Mouse (Mus musculus) ES-E14 (cell line): Measurements from ENCODE around the gene Azgp1. TPM values are rescaled to one million over a fixed set of nuclear protein-coding genes. Genes with fewer than 3 reads are reported as not detected.
"Not testable (repeated sequence)": the region's sequence is repeated elsewhere in the genome, so short reads cannot be mapped to it uniquely, and the experiment has no call there.

Experiments used
- DNase-seq: peaks from one replicate; pipeline ENCODE4 v3.0.0-alpha.2; 2013; ENCODE audit warnings: low read depth, low spot score
- H3K27ac ChIP-seq: 2 replicates; pipeline ENCODE4 v1.5.1; 2012; ENCODE audit warnings: low read depth, mild to moderate bottlenecking, low read length, moderate library complexity, mixed read lengths; ENCODE audit not compliant: poor library complexity, insufficient read depth, severe bottlenecking
- H3K36me3 ChIP-seq: 2 replicates; pipeline ENCODE4 v1.6.1; 2012; ENCODE audit warnings: mild to moderate bottlenecking, low read length, moderate library complexity, mixed read lengths; ENCODE audit not compliant: control insufficient read depth, poor library complexity, insufficient read depth, severe bottlenecking
- H3K4me1 ChIP-seq, 2 experiments: fragments of 150-350 bp in 1 of 2; sonication (generic) in 1 of 2; 2 replicates each; pipeline ENCODE4 v1.6.1; 2012; ENCODE audit warnings: low read length in 2 of 2, mild to moderate bottlenecking in 1 of 2, mixed read lengths in 1 of 2; ENCODE audit not compliant: control insufficient read depth in 2 of 2, insufficient read depth in 2 of 2, poor library complexity in 1 of 2
- H3K4me3 ChIP-seq, 2 experiments: fragments of 150-350 bp in 1 of 2; sonication (generic) in 1 of 2; 2 replicates each; pipeline ENCODE4 v1.5.1; 2012; ENCODE audit warnings: low read length in 2 of 2, low read depth in 1 of 2, mild to moderate bottlenecking in 1 of 2, mixed read lengths in 1 of 2; ENCODE audit not compliant: insufficient read depth in 1 of 2, poor library complexity in 1 of 2, severe bottlenecking in 1 of 2
- H3K9ac ChIP-seq: 2 replicates; pipeline ENCODE4 v1.6.1; 2012; ENCODE audit warnings: low read depth, mild to moderate bottlenecking, low read length, mixed read lengths; ENCODE audit not compliant: poor library complexity, insufficient read depth, severe bottlenecking
- H3K9me3 ChIP-seq: fragments of 150-350 bp; sonication (generic); 2 replicates; pipeline ENCODE4 v1.6.1; 2012; ENCODE audit warnings: low read depth, mild to moderate bottlenecking, low read length; ENCODE audit not compliant: control insufficient read depth, insufficient read depth
- CHD2 ChIP-seq: IDR thresholded peaks from 2 replicates; pipeline ENCODE4 v1.6.1; 2014; ENCODE audit warnings: mild to moderate bottlenecking, low read depth, low read length, inconsistent platforms
- HCFC1 ChIP-seq: IDR thresholded peaks from 2 replicates; pipeline ENCODE4 v1.6.1; 2012; ENCODE audit warnings: low read length, inconsistent platforms, borderline replicate concordance; ENCODE audit not compliant: insufficient read depth
- MAFK ChIP-seq: IDR thresholded peaks from 2 replicates; pipeline ENCODE4 v1.6.1; 2014; ENCODE audit warnings: mild to moderate bottlenecking, low read depth, low read length, inconsistent platforms; ENCODE audit not compliant: insufficient read depth
- ZC3H11A ChIP-seq: IDR thresholded peaks from 2 replicates; pipeline ENCODE4 v1.6.1; 2012; ENCODE audit warnings: low read depth, mild to moderate bottlenecking, inconsistent platforms, low read length, borderline replicate concordance
- ZNF384 ChIP-seq: IDR thresholded peaks from 2 replicates; pipeline ENCODE4 v1.6.1; 2012; ENCODE audit warnings: low read depth, low read length, inconsistent platforms
- in situ Hi-C, 2 experiments: fragments of 600-800 bp; cut with MboI; formaldehyde crosslinking; loops; one replicate each; pipeline ENCODE4 v1.15.1; 2025; ENCODE audit warnings: low sequenced_read_pairs in 2 of 2, inconsistent platforms in 1 of 2; ENCODE audit not compliant: unreplicated experiment in 2 of 2
- total RNA-seq: library from RNA; depleted of rRNA; stranded (reverse); fragments of 300-350 nt; gene quantifications from 2 replicates; pipeline ENCODE4 v1.2.3, GENCODE M21; 2012; rRNA removed

Azgp1 gene
- total RNA-seq, 1 experiment: not detected

- H3K9me3 ChIP-seq: no peaks in the 10 kb centered on the region
- no peaks in the 10 kb centered on the region for H3K36me3 ChIP-seq
- H3K4me3 ChIP-seq: no peak overlapping the region
- no peak overlapping the region for H3K27ac ChIP-seq
- H3K4me1 ChIP-seq: no peaks in the 10 kb centered on the region
- DNase-seq: no peak
- H3K9ac ChIP-seq: no peak overlapping the region
- in situ Hi-C loops: no loop called here
- no peak for TF ChIP-seq ZNF384
- TF ChIP-seq MAFK: no peak
- no peak for TF ChIP-seq ZC3H11A
- TF ChIP-seq CHD2: no peak
- TF ChIP-seq HCFC1: no peak
Measured at GRCm38 (mm10) chr5:138016530-138016929, 35.2 kb downstream of the Azgp1 start.

- no peaks in the 10 kb centered on the region for H3K36me3 ChIP-seq
- no peak overlapping the region for H3K9ac ChIP-seq
- in situ Hi-C loops: no loop called here
- H3K9me3 ChIP-seq: no peaks in the 10 kb centered on the region
- H3K4me3 ChIP-seq: no peak overlapping the region
- TF ChIP-seq MAFK (no peak), ZC3H11A (no peak), HCFC1 (no peak), CHD2 (no peak), ZNF384 (no peak)
- no peak overlapping the region for H3K27ac ChIP-seq
- H3K4me1 ChIP-seq: no peaks in the 10 kb centered on the region
- no peak for DNase-seq
Measured at GRCm38 (mm10) chr5:138016997-138017396, 35.7 kb downstream of the Azgp1 start.

- H3K9ac ChIP-seq, H3K9me3 ChIP-seq, H3K36me3 ChIP-seq, H3K4me1 ChIP-seq, H3K27ac ChIP-seq, H3K4me3 ChIP-seq, DNase-seq, in situ Hi-C loops: not testable (repeated sequence)
Measured at GRCm38 (mm10) chr5:138019577-138019976, 38.3 kb downstream of the Azgp1 start.

- DNase-seq, H3K4me1 ChIP-seq, H3K9ac ChIP-seq, H3K4me3 ChIP-seq, H3K36me3 ChIP-seq, H3K9me3 ChIP-seq, H3K27ac ChIP-seq, in situ Hi-C loops: not testable (repeated sequence)
Measured at GRCm38 (mm10) chr5:138020961-138021479, 39.7 kb downstream of the Azgp1 start, which contains the start of the genes Smok3a and Smok3b. Gene Smok3a (plus strand): TSS chr5:138021261. Gene Smok3b (plus strand): TSS chr5:138021429.

Other genes starting within 250 kb of the Azgp1 start
- gene Nyap1, start 239.9 kb upstream of the Azgp1 start, total RNA-seq: 5.9 and 7.4 TPM in 2 replicates
- 15.9 and 21.6 TPM in 2 replicates for gene Tsc22d4, start 235.8 kb upstream of the Azgp1 start, total RNA-seq
- 27.6 and 34.5 TPM in 2 replicates for gene Ppp1r35, start 202.7 kb upstream of the Azgp1 start, total RNA-seq
- 42.3 and 43.0 TPM in 2 replicates for gene Mepce, start 193.9 kb upstream of the Azgp1 start, total RNA-seq
- gene Zcwpw1, start 193.7 kb upstream of the Azgp1 start, total RNA-seq: 24.5 and 33.0 TPM in 2 replicates
- 0.21 and 0.62 TPM in 2 replicates for gene Pilra, start 145.2 kb upstream of the Azgp1 start, total RNA-seq
- not detected in 2 replicates for gene Pilrb1, start 123.4 kb upstream of the Azgp1 start, total RNA-seq
- not detected in 2 replicates for gene Pilrb2, start 109.7 kb upstream of the Azgp1 start, total RNA-seq
- 0.26 and 0.31 TPM in 2 replicates for gene Cyp3a13, start 59.9 kb upstream of the Azgp1 start, total RNA-seq
- 0.04 TPM in 1 of 2 replicates, not detected in the other for gene Gjc3, start 18.4 kb upstream of the Azgp1 start, total RNA-seq
- gene Smok3a, start 39.7 kb downstream of the Azgp1 start, total RNA-seq: not detected in 2 replicates
- gene Smok3b, start 39.9 kb downstream of the Azgp1 start, total RNA-seq: not detected in 2 replicates
- not detected in 2 replicates for gene Smok3c, start 71.7 kb downstream of the Azgp1 start, total RNA-seq
- gene Zkscan1, start 103.6 kb downstream of the Azgp1 start, total RNA-seq: 9.8 and 10.5 TPM in 2 replicates
- 12.2 and 15.5 TPM in 2 replicates for gene Zscan21, start 135.4 kb downstream of the Azgp1 start, total RNA-seq
- gene Zfp113, start 174.2 kb downstream of the Azgp1 start, total RNA-seq: 3.7 and 5.3 TPM in 2 replicates
- gene Cops6, start 179.6 kb downstream of the Azgp1 start, total RNA-seq: 98.6 and 122 TPM in 2 replicates
- gene Ap4m1, start 190.5 kb downstream of the Azgp1 start, total RNA-seq: 42.7 and 44.9 TPM in 2 replicates
- 327 and 403 TPM in 2 replicates for gene Mcm7, start 190.9 kb downstream of the Azgp1 start, total RNA-seq
- gene Taf6, start 205.9 kb downstream of the Azgp1 start, total RNA-seq: 59.3 and 81.1 TPM in 2 replicates
- gene Cnpy4, start 206.0 kb downstream of the Azgp1 start, total RNA-seq: 43.5 and 59.5 TPM in 2 replicates
- 2.5 and 3.1 TPM in 2 replicates for gene Mblac1, start 212.8 kb downstream of the Azgp1 start, total RNA-seq
- gene Nxpe5, start 244.4 kb downstream of the Azgp1 start, total RNA-seq: 0.09 TPM in 1 of 2 replicates, not detected in the other